Mouse (Mus musculus): ENCODE measurements around the gene Eri3.

The Eri3 gene

GRCm38 (mm10) chr4:117550140-117550851 lies at the start of gene Eri3:
Eri3 (plus strand) TSS chr4:117550365.
- DNase-seq (ENCODE audit: low read depth in 2 of 2, low spot score in 2 of 2) = peak; percentile 93 to 94

- DNase-seq (ENCODE audit: low read depth in 2 of 2, low spot score in 2 of 2) = no peak
Observed at GRCm38 (mm10) chr4:117518246-117518645, 31.9 kb upstream of the Eri3 start.

GRCm38 (mm10) chr4:117521350-117521749 lies 28.8 kb upstream of the Eri3 start:
- DNase-seq (ENCODE audit: low read depth in 2 of 2, low spot score in 2 of 2) = no peak

GRCm38 (mm10) chr4:117525990-117526389 lies 24.2 kb upstream of the Eri3 start:
- no peak for DNase-seq (ENCODE audit: low read depth in 2 of 2, low spot score in 2 of 2)

DNA sequence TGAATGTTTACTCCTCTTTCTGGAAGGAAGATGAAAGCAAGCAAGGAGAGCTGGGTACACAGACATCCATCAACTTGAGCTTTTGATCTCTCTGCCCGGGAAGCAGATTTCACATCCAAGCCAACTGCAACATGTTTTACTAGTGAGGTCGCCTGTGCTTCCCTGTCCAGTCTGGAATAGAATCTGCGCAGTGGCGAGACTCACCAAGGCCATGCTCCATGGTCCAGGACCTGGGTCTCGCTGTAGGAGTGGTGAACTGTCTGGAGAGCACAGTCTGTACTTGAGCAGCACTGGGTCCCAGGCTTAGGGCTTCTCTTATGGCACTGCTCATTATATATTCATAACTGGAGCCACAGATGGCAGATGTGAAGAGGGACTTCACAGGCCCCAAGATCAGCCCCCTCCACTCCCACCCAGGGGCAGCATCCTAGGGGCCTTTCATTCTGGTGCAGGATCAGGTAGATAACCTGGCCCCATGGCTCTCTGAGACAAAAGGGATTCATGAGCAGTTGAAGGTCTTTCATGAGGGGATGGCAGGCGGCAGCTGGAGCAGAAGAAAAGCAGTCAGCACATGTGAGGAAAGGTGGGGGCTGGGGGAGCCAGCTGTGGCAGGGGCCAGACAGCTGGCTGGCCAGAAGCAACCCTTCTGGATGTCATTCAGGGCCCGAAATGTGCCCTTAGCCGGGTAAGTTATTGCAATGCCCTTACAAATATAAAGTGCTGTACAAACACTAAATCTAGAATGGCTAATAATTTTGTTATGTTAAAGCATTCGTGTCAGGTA lies 22.9 kb upstream of the Eri3 start:
- DNase-seq (ENCODE audit: low read depth in 2 of 2, low spot score in 2 of 2) = no peak

DNA sequence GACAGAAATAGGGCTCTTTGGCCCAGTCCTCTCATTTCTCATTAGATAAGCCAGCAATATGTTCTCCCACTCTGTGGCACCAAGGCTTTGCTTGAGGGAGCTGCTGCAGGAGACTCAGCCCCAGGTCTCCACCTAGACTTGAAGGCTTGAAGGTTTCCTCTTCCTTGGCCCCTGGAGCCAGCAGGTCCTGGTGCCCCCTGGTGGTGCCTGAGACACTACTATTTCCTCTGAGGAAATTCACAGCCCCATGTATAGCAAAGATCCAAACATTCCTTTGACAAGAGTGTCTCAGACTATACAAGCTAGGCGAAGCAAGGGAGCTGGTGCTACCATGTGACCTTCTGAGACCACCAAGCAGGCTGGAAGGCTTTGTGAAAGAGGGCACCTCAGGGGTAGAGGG lies 22.2 kb upstream of the Eri3 start:
- no peak for DNase-seq (ENCODE audit: low read depth in 2 of 2, low spot score in 2 of 2)

DNA sequence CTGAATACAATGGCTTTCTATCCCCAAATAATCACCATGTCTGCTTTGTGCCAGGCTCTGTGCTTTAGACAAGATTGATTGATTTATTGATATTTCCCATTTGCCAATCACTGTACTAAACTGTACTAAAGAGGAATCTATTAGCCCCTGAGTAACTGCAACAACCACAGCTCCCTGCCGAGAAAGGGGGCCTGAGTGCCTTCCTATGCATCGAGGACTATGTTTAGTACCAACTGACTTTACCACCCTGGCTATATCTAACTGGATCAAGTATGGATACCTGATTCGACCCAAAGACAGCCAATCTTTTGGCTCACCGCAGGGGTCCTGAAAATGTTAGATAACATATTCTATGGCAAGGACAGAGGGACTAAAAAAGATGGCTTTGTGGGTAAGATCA lies 20.3 kb upstream of the Eri3 start:
- DNase-seq (ENCODE audit: low read depth in 2 of 2, low spot score in 2 of 2) = no peak

GRCm38 (mm10) chr4:117535496-117536200 lies 14.5 kb upstream of the Eri3 start:
- no peak for DNase-seq (ENCODE audit: low read depth in 2 of 2, low spot score in 2 of 2)

DNA sequence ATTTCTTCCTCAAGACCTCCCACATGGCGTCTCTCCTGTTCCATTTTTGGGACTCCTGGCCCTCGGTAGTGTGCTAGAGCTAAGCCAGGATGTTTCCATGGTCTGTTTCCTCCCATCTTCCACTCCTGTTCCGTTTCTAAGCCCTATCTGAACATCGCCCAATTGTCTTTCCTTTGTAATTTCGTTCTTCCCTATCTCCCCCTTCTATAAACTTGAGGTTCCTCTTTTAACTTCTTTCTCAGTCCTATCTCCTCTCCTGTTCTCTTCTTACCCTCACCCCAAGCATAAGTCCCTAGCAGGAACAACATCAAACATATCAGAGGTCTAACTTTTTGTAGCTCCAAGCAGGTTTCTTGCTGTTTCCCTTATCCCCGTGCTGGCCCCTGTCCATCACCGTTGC lies 13.2 kb upstream of the Eri3 start:
- no peak for DNase-seq (ENCODE audit: low read depth in 2 of 2, low spot score in 2 of 2)

GRCm38 (mm10) chr4:117539329-117539980 lies 10.7 kb upstream of the Eri3 start:
- no peak for DNase-seq (ENCODE audit: low read depth in 2 of 2, low spot score in 2 of 2)

- DNase-seq (ENCODE audit: low read depth in 2 of 2, low spot score in 2 of 2) = no peak
Observed at GRCm38 (mm10) chr4:117540571-117540970, 9.6 kb upstream of the Eri3 start.

- DNase-seq (ENCODE audit: low read depth in 2 of 2, low spot score in 2 of 2) = no peak
Observed at GRCm38 (mm10) chr4:117545448-117545847, 4.7 kb upstream of the Eri3 start.

- DNase-seq (ENCODE audit: low read depth in 2 of 2, low spot score in 2 of 2) = no peak
Observed at GRCm38 (mm10) chr4:117546616-117547015, 3.5 kb upstream of the Eri3 start.

DNA sequence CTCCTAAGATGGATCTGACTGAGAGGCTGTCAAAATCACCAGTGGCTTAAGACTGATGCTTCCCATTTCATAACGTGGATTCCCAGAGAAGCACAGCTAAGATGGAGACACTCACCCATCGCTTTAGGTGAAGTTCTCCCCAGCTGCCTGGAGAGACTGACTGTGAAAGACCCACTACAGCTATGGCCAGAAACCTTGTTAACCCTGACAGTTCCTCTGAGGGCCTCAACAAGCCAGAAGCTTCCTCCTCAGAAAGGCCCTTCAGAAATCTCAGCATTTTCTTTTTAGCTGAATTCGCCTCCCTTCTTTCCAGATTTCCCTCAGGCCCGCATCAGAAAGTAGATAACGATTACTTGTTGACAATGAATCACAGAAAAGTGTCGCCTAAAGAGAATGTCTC lies 589 bp upstream of the Eri3 start:
- DNase-seq (ENCODE audit: low read depth in 2 of 2, low spot score in 2 of 2) = no peak

DNA sequence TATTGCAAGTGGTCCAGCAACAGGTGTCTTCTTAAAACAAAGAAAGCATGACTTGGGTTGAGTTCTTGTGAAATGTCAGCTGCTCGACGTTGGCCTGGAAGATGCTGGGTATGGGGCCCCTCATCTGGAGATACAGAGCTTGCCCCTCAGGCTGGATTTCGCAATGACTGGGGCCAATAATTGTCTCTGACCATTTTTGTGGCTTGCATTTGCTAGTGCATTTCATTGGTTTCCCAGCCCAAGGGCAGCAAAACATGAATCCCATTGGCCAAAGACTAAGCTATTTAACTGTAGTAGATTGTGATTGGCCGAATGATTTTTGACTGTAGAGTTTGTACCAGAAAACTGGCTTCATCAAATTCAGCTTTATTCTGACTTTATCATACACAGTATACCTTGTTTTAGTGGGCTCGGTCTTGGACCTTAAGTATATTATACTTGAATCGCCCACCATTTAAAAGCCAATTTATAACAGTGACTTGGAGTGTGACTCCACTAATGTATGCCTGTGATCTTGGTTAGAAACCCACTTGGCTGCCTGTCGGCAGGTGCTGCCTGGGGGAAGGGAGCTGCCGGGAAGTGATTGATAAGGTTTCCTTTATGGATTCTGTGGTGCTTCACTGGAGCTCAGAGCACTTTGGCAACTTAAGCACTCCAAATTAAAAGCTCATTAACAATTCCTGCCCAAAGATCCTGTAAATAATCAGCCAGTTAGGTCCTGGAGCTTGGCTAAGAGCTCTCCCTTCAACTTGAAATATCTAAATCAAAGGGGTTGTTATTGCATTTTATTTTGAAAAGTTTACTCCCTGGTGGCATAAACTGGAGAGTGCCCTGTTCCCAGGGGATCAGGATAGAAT lies 1.2 kb downstream of the Eri3 start:
- no peak for DNase-seq (ENCODE audit: low read depth in 2 of 2, low spot score in 2 of 2)

GRCm38 (mm10) chr4:117555495-117555894 lies 5.3 kb downstream of the Eri3 start:
- DNase-seq (ENCODE audit: low read depth in 2 of 2, low spot score in 2 of 2) = no peak

GRCm38 (mm10) chr4:117556372-117556771 lies 6.2 kb downstream of the Eri3 start:
- DNase-seq (ENCODE audit: low read depth in 2 of 2, low spot score in 2 of 2) = no peak

GRCm38 (mm10) chr4:117557068-117557645 lies 7.0 kb downstream of the Eri3 start:
- DNase-seq (ENCODE audit: low read depth in 2 of 2, low spot score in 2 of 2) = no peak

DNA sequence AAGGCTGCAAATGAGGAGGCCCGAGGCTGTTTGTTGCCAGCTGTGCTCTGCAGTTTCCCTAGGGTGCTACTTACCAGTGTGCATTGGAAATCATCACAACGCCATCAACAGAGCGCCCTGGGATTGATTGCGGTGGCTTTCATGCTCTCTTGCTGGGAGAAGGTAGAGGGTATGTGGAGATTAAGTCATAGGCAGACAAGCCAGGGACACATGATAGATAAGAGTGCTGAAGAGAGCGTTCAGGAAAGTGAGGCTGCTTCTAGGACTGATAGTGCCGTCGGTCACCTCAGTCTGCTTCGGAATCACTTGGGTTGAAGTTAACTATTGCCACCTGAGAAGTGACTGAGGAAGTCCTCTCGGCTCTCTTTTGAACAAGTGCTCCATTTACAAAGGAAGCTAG lies 13.8 kb downstream of the Eri3 start:
- no peak for DNase-seq (ENCODE audit: low read depth in 2 of 2, low spot score in 2 of 2)

DNA sequence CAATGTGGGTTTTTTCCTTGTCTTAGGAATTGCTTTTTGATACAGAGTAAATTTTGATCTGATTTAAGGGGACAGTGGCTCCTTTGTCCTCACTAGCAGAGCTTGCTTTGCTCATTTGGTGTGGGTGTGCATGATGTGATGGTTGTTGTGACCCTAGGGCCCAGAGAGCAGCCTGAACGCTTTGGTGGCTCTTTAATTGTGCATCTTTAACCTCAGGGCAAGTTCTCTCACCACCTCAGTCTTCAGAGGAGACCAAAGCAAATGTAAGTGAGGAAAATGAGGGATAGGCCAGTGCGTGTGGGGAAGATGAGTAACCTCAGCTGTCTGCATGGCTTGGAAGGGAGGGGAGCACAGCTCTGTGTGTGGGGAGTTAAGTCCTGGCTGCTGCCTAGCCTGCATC lies 18.7 kb downstream of the Eri3 start:
- no peak for DNase-seq (ENCODE audit: low read depth in 2 of 2, low spot score in 2 of 2)
